Mouse (Mus musculus): Measurements from ENCODE around the gene Rbp7. TPM values are rescaled to one million over a fixed set of nuclear protein-coding genes. Genes with fewer than 3 reads are reported as not detected.

Gene Rbp7
- polyA plus RNA-seq (2016; fragmentation: Nextera tagmentation; extraction: Ambion mirVana), result not detected in 2 replicates

- Histone ChIP-seq H3K27me3 (no peaks in the 10 kb centered on the region), H3K4me3 (no peak within 1 kb of the TSS), H3K4me2 (replicated peaks) (no peak within 1 kb of the TSS), H3K27ac (replicated peaks) (no peak within 1 kb of the TSS), H3K4me1 (no peaks in the 10 kb centered on the region), H3K36me3 (no peaks in the 10 kb centered on the region), H3K9ac (replicated peaks) (no peak within 1 kb of the TSS), H3K9me3 (no peaks in the 10 kb centered on the region)
- no peak for ATAC-seq (ENCODE audit: low FRiP score, low read depth)
- WGBS, result 62% methylated on average over 8 of the region's 8 CpGs
Observed at GRCm38 (mm10) chr4:149454879-149455278, at the start of gene Rbp7. Gene Rbp7 (minus strand): TSS chr4:149454978.

- Histone ChIP-seq H3K9ac (replicated peaks) (no peak overlapping the region), H3K4me3 (no peak overlapping the region), H3K4me1 (peaks cover 9% of the 10 kb centered on the region; the same call in 1 of the 2 replicates), H3K4me2 (replicated peaks) (no peak overlapping the region), H3K9me3 (no peaks in the 10 kb centered on the region), H3K36me3 (peaks cover 22% of the 10 kb centered on the region), H3K27me3 (no peaks in the 10 kb centered on the region), H3K27ac (replicated peaks) (peak overlapping the region; percentile 15; the same call in 1 of the 2 replicates)
- WGBS, result 88% methylated on average over 5 of the region's 5 CpGs
- no peak for ATAC-seq (ENCODE audit: low FRiP score, low read depth)
Observed at GRCm38 (mm10) chr4:149504363-149504762, 49.6 kb upstream of the Rbp7 start.

- H3K4me1 ChIP-seq, result peaks cover 16% of the 10 kb centered on the region; the same call in 1 of the 2 replicates
Observed at GRCm38 (mm10) chr4:149499790-149500189, 45.0 kb upstream of the Rbp7 start.

GRCm38 (mm10) chr4:149498901-149499300 is 44.1 kb upstream of the Rbp7 start:
- Histone ChIP-seq H3K4me3 (no peak overlapping the region), H3K27ac (replicated peaks) (no peak overlapping the region), H3K9ac (replicated peaks) (no peak overlapping the region), H3K4me1 (peaks cover 12% of the 10 kb centered on the region; the same call in 1 of the 2 replicates), H3K4me2 (replicated peaks) (no peak overlapping the region), H3K27me3 (no peaks in the 10 kb centered on the region), H3K36me3 (peaks cover 58% of the 10 kb centered on the region), H3K9me3 (no peaks in the 10 kb centered on the region)
- no peak for ATAC-seq (ENCODE audit: low FRiP score, low read depth)
- WGBS, result 76% methylated on average over 8 of the region's 8 CpGs

More at GRCm38 (mm10) chr4:149499790-149500189, 45.0 kb upstream of the Rbp7 start:
- Histone ChIP-seq H3K9ac (replicated peaks) (no peak overlapping the region), H3K9me3 (no peaks in the 10 kb centered on the region), H3K4me3 (no peak overlapping the region), H3K4me2 (replicated peaks) (no peak overlapping the region), H3K27me3 (no peaks in the 10 kb centered on the region), H3K36me3 (peaks cover 49% of the 10 kb centered on the region), H3K27ac (replicated peaks) (no peak overlapping the region)
- 82% methylated on average over 5 of the region's 5 CpGs for WGBS
- ATAC-seq (ENCODE audit: low FRiP score, low read depth), result no peak

GRCm38 (mm10) chr4:149496612-149497011 is 41.8 kb upstream of the Rbp7 start:
- H3K9me3 ChIP-seq, result no peaks in the 10 kb centered on the region
- peak overlapping the region; percentile 56 for H3K27ac ChIP-seq (replicated peaks)
- H3K4me1 ChIP-seq, result peaks cover 12% of the 10 kb centered on the region; the same call in 1 of the 2 replicates
- H3K27me3 ChIP-seq, result no peaks in the 10 kb centered on the region
- no peak overlapping the region for H3K4me2 ChIP-seq (replicated peaks)
- H3K4me3 ChIP-seq, result no peak overlapping the region
- H3K9ac ChIP-seq (replicated peaks), result no peak overlapping the region
- ATAC-seq (ENCODE audit: low FRiP score, low read depth), result peak; percentile 79
- WGBS, result 0% methylated on average over 2 of the region's 2 CpGs
- H3K36me3 ChIP-seq, result peaks cover 64% of the 10 kb centered on the region

- Histone ChIP-seq H3K36me3 (peaks cover 81% of the 10 kb centered on the region), H3K4me3 (no peak overlapping the region), H3K27me3 (no peaks in the 10 kb centered on the region), H3K27ac (replicated peaks) (no peak overlapping the region), H3K4me1 (peaks cover 12% of the 10 kb centered on the region), H3K9me3 (no peaks in the 10 kb centered on the region), H3K4me2 (replicated peaks) (no peak overlapping the region), H3K9ac (replicated peaks) (no peak overlapping the region)
- WGBS, result 96% methylated on average over 3 of the region's 3 CpGs
- ATAC-seq (ENCODE audit: low FRiP score, low read depth), result no peak
Observed at GRCm38 (mm10) chr4:149491151-149491550, 36.4 kb upstream of the Rbp7 start.

GRCm38 (mm10) chr4:149489415-149490240 is 34.9 kb upstream of the Rbp7 start:
- 97% methylated on average over 14 of the region's 14 CpGs for WGBS
- no peak overlapping the region for H3K4me3 ChIP-seq
- no peak overlapping the region for H3K9ac ChIP-seq (replicated peaks)
- no peaks in the 10 kb centered on the region for H3K9me3 ChIP-seq
- peaks cover 10% of the 10 kb centered on the region for H3K4me1 ChIP-seq
- H3K36me3 ChIP-seq, result peaks cover 71% of the 10 kb centered on the region
- H3K27ac ChIP-seq (replicated peaks), result no peak overlapping the region
- H3K27me3 ChIP-seq, result no peaks in the 10 kb centered on the region
- no peak overlapping the region for H3K4me2 ChIP-seq (replicated peaks)
- ATAC-seq (ENCODE audit: low FRiP score, low read depth), result no peak

- Histone ChIP-seq H3K4me1 (peaks cover 16% of the 10 kb centered on the region), H3K27me3 (no peaks in the 10 kb centered on the region), H3K9me3 (no peaks in the 10 kb centered on the region), H3K36me3 (peaks cover 54% of the 10 kb centered on the region), H3K27ac (replicated peaks) (no peak overlapping the region), H3K4me2 (replicated peaks) (no peak overlapping the region), H3K9ac (replicated peaks) (no peak overlapping the region), H3K4me3 (no peak overlapping the region)
- 96% methylated on average over 12 of the region's 12 CpGs for WGBS
- ATAC-seq (ENCODE audit: low FRiP score, low read depth), result no peak
Observed at GRCm38 (mm10) chr4:149487729-149488128, 33.0 kb upstream of the Rbp7 start.

- Histone ChIP-seq H3K4me3 (peak overlapping the region; percentile 87), H3K9ac (replicated peaks) (peak overlapping the region; percentile 77), H3K27me3 (no peaks in the 10 kb centered on the region), H3K27ac (replicated peaks) (peak overlapping the region; percentile 63; the same call in 1 of the 2 replicates), H3K4me1 (peaks cover 16% of the 10 kb centered on the region), H3K4me2 (replicated peaks) (peak overlapping the region; percentile 85), H3K36me3 (peaks cover 40% of the 10 kb centered on the region), H3K9me3 (no peaks in the 10 kb centered on the region)
- ATAC-seq (ENCODE audit: low FRiP score, low read depth), result no peak
- WGBS, result under 1% methylated on average over 10 of the region's 10 CpGs
Observed at GRCm38 (mm10) chr4:149485825-149486206, 31.0 kb upstream of the Rbp7 start.

GRCm38 (mm10) chr4:149485053-149485824 is 30.5 kb upstream of the Rbp7 start, which contains the start of the genes Nmnat1 and Lzic:
Gene Nmnat1 (minus strand): TSS chr4:149485202.
Gene Lzic (plus strand): TSS chr4:149485229.
- under 1% methylated on average over 59 of the region's 60 CpGs for WGBS
- peak; percentile 99 for ATAC-seq (ENCODE audit: low FRiP score, low read depth)
- H3K27me3 ChIP-seq, result no peaks in the 10 kb centered on the region

GRCm38 (mm10) chr4:149484566-149484965 is 29.8 kb upstream of the Rbp7 start:
- Histone ChIP-seq H3K27ac (replicated peaks) (peak overlapping the region; percentile 63), H3K4me1 (peaks cover 16% of the 10 kb centered on the region), H3K9me3 (no peaks in the 10 kb centered on the region), H3K27me3 (no peaks in the 10 kb centered on the region), H3K9ac (replicated peaks) (peak overlapping the region; percentile 77), H3K4me2 (replicated peaks) (peak overlapping the region; percentile 85), H3K36me3 (peaks cover 30% of the 10 kb centered on the region), H3K4me3 (peak overlapping the region; percentile 87)
- ATAC-seq (ENCODE audit: low FRiP score, low read depth), result no peak
- WGBS, result 59% methylated on average over 3 of the region's 3 CpGs

More at GRCm38 (mm10) chr4:149485053-149485824, 30.5 kb upstream of the Rbp7 start, which contains the start of the genes Nmnat1 and Lzic:
- Histone ChIP-seq H3K9ac (replicated peaks) (peak within 1 kb of the TSS; percentile 77), H3K27ac (replicated peaks) (peak within 1 kb of the TSS; percentile 63), H3K36me3 (peaks cover 37% of the 10 kb centered on the region), H3K4me3 (peak within 1 kb of the TSS; percentile 87), H3K9me3 (no peaks in the 10 kb centered on the region), H3K4me2 (replicated peaks) (peak within 1 kb of the TSS; percentile 85), H3K4me1 (peaks cover 16% of the 10 kb centered on the region)
